Mouse (Mus musculus) G1E (cell line): Measurements from ENCODE around the gene Rnf41. TPM values are rescaled to one million over a fixed set of nuclear protein-coding genes. Genes with fewer than 3 reads are reported as not detected.
A peak's percentile ranks its signal among the peaks of the same experiment; 100 is the strongest.

Experiments
- ATAC-seq: 2 replicates; pipeline ENCODE4 v1.8.0; 2016; ENCODE audit warnings: mild to moderate bottlenecking; ENCODE audit not compliant: insufficient number of reproducible peaks, poor library complexity, low FRiP score, severe bottlenecking; ENCODE audit errors: extremely low read depth
- DNase-seq: peaks from one replicate; pipeline ENCODE4 v3.0.0; 2012; ENCODE audit warnings: low spot score
- H3K27me3 ChIP-seq: 2 replicates; pipeline ENCODE4 v1.6.1; 2012; ENCODE audit warnings: mild to moderate bottlenecking, low read length, inconsistent platforms; ENCODE audit not compliant: insufficient read depth
- H3K36me3 ChIP-seq: replicated peaks from 2 replicates; pipeline ENCODE3; 2012; ENCODE audit warnings: mild to moderate bottlenecking, inconsistent platforms
- H3K4me1 ChIP-seq: 2 replicates; pipeline ENCODE4 v1.6.1; 2012; ENCODE audit warnings: low read depth, low read length, inconsistent platforms, mixed read lengths; ENCODE audit not compliant: insufficient read depth
- H3K4me3 ChIP-seq: 2 replicates; pipeline ENCODE4 v1.5.1; 2012; ENCODE audit warnings: low read depth, mild to moderate bottlenecking, inconsistent platforms, low read length, moderate library complexity, mixed read lengths
- H3K9me3 ChIP-seq: replicated peaks from 2 replicates; pipeline ENCODE4 v1.6.1; 2012; ENCODE audit warnings: inconsistent platforms
- CTCF ChIP-seq: IDR thresholded peaks from 2 replicates; pipeline ENCODE4 v1.5.1; 2012; ENCODE audit warnings: low read depth, low read length, inconsistent platforms, mixed read lengths
- GATA1 ChIP-seq: IDR thresholded peaks from 2 replicates; pipeline ENCODE4 v1.6.1; 2012; ENCODE audit warnings: borderline replicate concordance, low read length, inconsistent platforms, mixed read lengths
- GATA2 ChIP-seq: IDR thresholded peaks from 2 replicates; pipeline ENCODE4 v1.6.1; 2012; ENCODE audit warnings: low read depth, low read length, inconsistent platforms, borderline replicate concordance
- POLR2AphosphoS5 ChIP-seq: IDR thresholded peaks from 2 replicates; pipeline ENCODE4 v1.6.1; 2012; ENCODE audit warnings: low read depth, low read length, inconsistent platforms; ENCODE audit not compliant: insufficient replicate concordance
- TAL1 ChIP-seq: conservative IDR thresholded peaks from 2 replicates; pipeline ENCODE4 v1.6.1; 2012; ENCODE audit warnings: low read depth, low read length, inconsistent platforms, mixed read lengths
- polyA plus RNA-seq: library from polyadenylated mRNA; stranded (reverse); fragments of >175 nt; gene quantifications from 2 replicates; pipeline ENCODE4 v1.2.3, GENCODE M21; 2012
- total RNA-seq, 2 experiments: library from RNA; stranded (forward) in 1 of 2; stranded (reverse) in 1 of 2; fragments of 200-1000 nt in 1 of 2; fragments of >200 nt in 1 of 2; fragmentation: Nextera tagmentation in 1 of 2; gene quantifications; 2 replicates each; pipeline ENCODE4 v1.2.3; 2014 to 2017

Rnf41 gene
- total and polyA plus RNA-seq, 3 experiments = 14.6 to 21.7 (median 16.6) TPM

DNA sequence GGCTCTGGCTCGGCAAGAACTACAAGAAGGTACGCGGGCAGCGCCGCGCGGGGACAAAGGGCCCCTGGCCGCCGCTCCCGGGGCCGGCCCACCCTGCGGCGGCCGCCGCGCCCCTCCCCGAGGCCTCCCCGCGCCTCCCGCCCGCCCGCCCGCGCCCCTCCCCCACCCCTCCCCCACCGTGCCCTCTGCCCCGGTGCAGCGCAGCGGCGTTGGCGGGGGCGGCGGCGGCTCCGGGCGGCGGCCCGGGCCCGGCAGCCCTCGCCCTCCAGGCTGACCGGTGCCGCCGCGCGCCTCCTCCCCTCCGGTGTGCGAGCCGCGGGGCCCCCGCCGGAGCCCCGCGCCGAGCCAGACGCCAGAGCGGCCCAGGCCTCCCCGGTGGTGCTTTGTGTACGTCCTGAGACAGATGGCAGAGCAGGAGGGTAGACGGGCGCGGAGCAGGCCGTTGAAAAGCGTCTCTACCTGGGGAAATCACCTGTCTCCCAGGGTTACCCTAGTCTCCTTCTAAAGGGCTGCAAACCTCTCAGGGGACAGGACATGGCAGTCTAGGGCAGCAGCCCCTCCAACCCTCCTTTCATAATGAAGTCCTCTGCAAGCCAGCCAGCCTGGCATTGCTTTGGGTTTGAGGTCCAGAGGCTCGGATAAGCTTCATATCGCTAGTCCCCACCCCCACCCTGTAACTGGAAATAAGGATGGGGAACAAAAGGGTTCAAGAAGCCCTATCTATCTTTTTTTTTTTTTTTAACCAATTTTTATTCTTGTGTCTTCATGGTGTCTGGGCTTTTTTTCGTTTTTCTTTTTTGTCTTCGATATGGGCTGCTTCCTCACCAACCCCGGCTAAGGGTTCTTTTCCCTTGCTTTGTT is 48.2 kb downstream of the Rnf41 start:
- Histone ChIP-seq H3K4me3 (peak overlapping the region; percentile 87), H3K27me3 (no peaks in the 10 kb centered on the region), H3K36me3 (peaks cover 42% of the 10 kb centered on the region), H3K9me3 (no peaks in the 10 kb centered on the region), H3K4me1 (peaks cover 47% of the 10 kb centered on the region)
- no peak; the same call in 1 of the 2 replicates for ATAC-seq
- DNase-seq = peak; percentile 65
- TF ChIP-seq GATA1 (no peak), GATA2 (no peak), TAL1 (no peak), CTCF (no peak), POLR2AphosphoS5 (no peak)

- Histone ChIP-seq H3K4me3 (peak overlapping the region; percentile 87; the same call in 1 of the 2 replicates), H3K4me1 (peaks cover 41% of the 10 kb centered on the region), H3K27me3 (no peaks in the 10 kb centered on the region), H3K9me3 (no peaks in the 10 kb centered on the region), H3K36me3 (peaks cover 48% of the 10 kb centered on the region)
- no peak for ATAC-seq
- TF ChIP-seq POLR2AphosphoS5 (no peak), GATA2 (no peak), TAL1 (no peak), GATA1 (no peak), CTCF (no peak)
- DNase-seq = peak; percentile 6
These were observed 48.8 kb downstream of the Rnf41 start for GRCm38 (mm10) chr10:128460270-128460630.

DNA sequence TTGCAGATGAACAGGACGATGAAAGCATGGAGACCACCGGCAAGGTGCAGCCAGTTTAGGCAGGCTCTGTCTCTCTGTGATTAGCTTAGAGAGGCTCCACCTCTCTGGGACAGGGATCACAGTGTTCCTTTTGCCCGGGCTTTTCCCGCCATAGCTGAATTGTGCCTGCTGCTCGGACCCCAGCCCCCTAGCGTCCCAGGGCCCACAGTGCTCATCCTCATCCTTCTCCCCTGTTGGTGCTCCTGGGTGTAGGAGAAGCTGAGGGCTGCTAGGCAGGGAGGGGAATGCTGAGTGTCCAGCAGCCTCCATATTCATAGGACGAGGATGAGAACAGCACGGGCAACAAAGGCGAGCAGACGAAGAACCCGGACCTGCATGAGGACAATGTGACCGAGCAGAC is 62.9 kb downstream of the Rnf41 start:
- Histone ChIP-seq H3K9me3 (no peaks in the 10 kb centered on the region), H3K36me3 (peaks cover 96% of the 10 kb centered on the region), H3K4me3 (no peak overlapping the region), H3K4me1 (no peaks in the 10 kb centered on the region), H3K27me3 (no peaks in the 10 kb centered on the region)
- no peak for ATAC-seq
- no peak for TF ChIP-seq GATA2
- no peak for DNase-seq

DNA sequence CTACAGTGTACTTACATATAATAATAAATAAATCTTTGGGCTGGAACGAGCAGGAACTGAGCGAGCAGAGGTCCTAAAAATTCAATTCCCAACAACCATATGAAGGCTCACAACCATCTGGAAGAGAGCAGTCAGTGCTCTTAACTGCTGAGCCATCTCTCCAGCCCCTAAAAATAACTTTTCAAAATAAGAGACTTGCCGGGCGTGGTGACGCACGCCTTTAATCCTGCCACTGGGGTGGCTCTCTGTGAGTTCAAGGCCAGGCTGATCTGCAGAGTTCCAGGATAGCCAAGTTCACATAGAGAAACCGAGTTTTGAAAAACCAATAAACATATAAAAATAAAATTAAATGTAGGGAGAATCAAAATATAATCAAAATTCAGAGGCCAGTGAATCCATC is 74.9 kb downstream of the Rnf41 start:
- H3K4me3 ChIP-seq = no peak overlapping the region
- TF ChIP-seq CTCF (no peak), GATA2 (no peak), TAL1 (no peak), GATA1 (no peak), POLR2AphosphoS5 (no peak)
- H3K36me3 ChIP-seq = peaks cover 93% of the 10 kb centered on the region
- no peaks in the 10 kb centered on the region for H3K27me3 ChIP-seq
- no peak for ATAC-seq
- peaks cover 18% of the 10 kb centered on the region for H3K4me1 ChIP-seq
- DNase-seq = no peak
- H3K9me3 ChIP-seq = no peaks in the 10 kb centered on the region

GRCm38 (mm10) chr10:128487861-128488712 is 76.6 kb downstream of the Rnf41 start:
- ATAC-seq (no peak), DNase-seq (no peak)
- H3K27me3 ChIP-seq = no peaks in the 10 kb centered on the region
- H3K36me3 ChIP-seq = peaks cover 90% of the 10 kb centered on the region
- H3K4me3 ChIP-seq = no peak overlapping the region
- TF ChIP-seq POLR2AphosphoS5 = no peak
- no peak for TF ChIP-seq CTCF
- TF ChIP-seq GATA2 = no peak
- no peak for TF ChIP-seq GATA1
- TF ChIP-seq TAL1 = no peak
- H3K4me1 ChIP-seq = peaks cover 32% of the 10 kb centered on the region
- no peaks in the 10 kb centered on the region for H3K9me3 ChIP-seq

DNA sequence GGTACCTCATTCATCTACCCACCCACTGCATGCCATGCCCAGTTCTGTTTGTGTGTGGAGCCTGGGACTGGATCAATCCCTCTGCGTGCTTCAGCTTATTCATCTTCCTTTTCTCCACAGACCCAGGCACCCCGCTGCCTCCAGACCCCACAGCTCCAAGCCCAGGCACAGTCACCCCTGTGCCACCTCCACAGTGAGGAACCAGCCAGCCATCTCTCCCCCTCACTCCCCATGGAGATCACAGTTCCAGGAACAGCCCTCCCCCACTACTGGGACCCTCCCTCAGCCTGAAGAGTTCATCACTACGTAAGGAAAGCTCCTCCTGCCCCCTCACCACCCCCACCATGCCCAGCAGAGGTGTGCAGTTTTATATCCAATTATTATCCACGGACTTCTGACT is 77.3 kb downstream of the Rnf41 start:
- Histone ChIP-seq H3K4me1 (peaks cover 32% of the 10 kb centered on the region), H3K9me3 (no peaks in the 10 kb centered on the region), H3K36me3 (peaks cover 83% of the 10 kb centered on the region), H3K4me3 (no peak overlapping the region), H3K27me3 (no peaks in the 10 kb centered on the region)
- TF ChIP-seq GATA1 = no peak
- DNase-seq (no peak), ATAC-seq (no peak)
